Mouse (Mus musculus) olfactory bulb, adult 2 months (tissue): ENCODE data around the gene Ano6.

Experiments used
- CTCF ChIP-seq: fragments of 200-500 bp; IDR thresholded peaks from 2 replicates; pipeline ENCODE4 v1.5.1; 2012; ENCODE audit warnings: low read depth, mild to moderate bottlenecking, low read length, moderate library complexity; ENCODE audit not compliant: insufficient read depth
- POLR2A ChIP-seq: fragments of 200-500 bp; IDR thresholded peaks from 2 replicates; pipeline ENCODE4 v1.6.1; 2012; ENCODE audit warnings: mild to moderate bottlenecking, low read depth, low read length, moderate library complexity; ENCODE audit not compliant: insufficient read depth

GRCm38 (mm10) chr15:95798266-95798665 lies 7.6 kb downstream of the Ano6 start:
- TF ChIP-seq CTCF (no peak), POLR2A (no peak)
